ENCODE assay signal across 16 mouse cellular contexts in genomic region chr4:47670476-47670875, GRCm38 (mm10).
DNase-seq lines count a peak whose midpoint lies in the region; ATAC-seq and TF ChIP-seq lines count a peak whose summit lies in the region.
"Had no signal": no experiment of that assay in that cellular context is flagged by ENCODE, and none has a peak within 500 bp of the region (broad histone marks: within the 10 kb centered on the region; RNA-seq: fewer than 3 reads in every experiment).

No protein-coding gene starts in this region.

- H3K36me3 ChIP-seq in heart, adult 2 months (ENCODE audit: control insufficient read depth, insufficient read depth, low read length) = no peaks in the 10 kb centered on the region
- H3K36me3 ChIP-seq: embryonic facial prominence, embryonic 13.5 days; liver, embryonic 12.5 days; neural tube, embryonic 15.5 days had no signal

- TF ChIP-seq CTCF in heart, adult 2 months (IDR thresholded peaks at IDR 0.05) = no peak

- H3K4me1 ChIP-seq in heart, adult 2 months (ENCODE audit: control insufficient read depth, insufficient read depth, low read length) = no peaks in the 10 kb centered on the region
- H3K4me1 ChIP-seq: liver, embryonic 12.5 days had no signal

- TF ChIP-seq EP300 in heart, adult 2 months (IDR thresholded peaks at IDR 0.05; ENCODE audit: insufficient read depth, low read depth, low read length) = peak; percentile 99

- peak overlapping the region; percentile 43 for H3K27ac ChIP-seq in heart, adult 2 months
- H3K27ac ChIP-seq: embryonic facial prominence, embryonic 13.5 days; liver, embryonic 12.5 days; macrophage; neural tube, embryonic 15.5 days had no signal

- DNase-seq in adrenal gland, adult 8-10 months = peak; percentile 28
- DNase-seq in adrenal gland, postnatal 36 days = peak; percentile 52 to 58
- peak; percentile 53 to 73 for DNase-seq in heart, adult 2 months
- peak; percentile 41 to 61 for DNase-seq in heart, postnatal 14 days
- DNase-seq in ovary, postnatal 36 days (ENCODE audit: low spot score) = no peak
- DNase-seq in frontal cortex, postnatal 14 days (ENCODE audit: low spot score in 2 of 2) = no peak
- DNase-seq: cerebellum, postnatal 25 days; kidney, postnatal 25 days; right cerebral cortex, postnatal 14 days had no signal

- no peak overlapping the region for H3K9ac ChIP-seq in heart, adult 2 months (ENCODE audit: low read depth, low read length)
- H3K9ac ChIP-seq: embryonic facial prominence, embryonic 13.5 days; liver, embryonic 12.5 days; neural tube, embryonic 15.5 days had no signal

- no peaks in the 10 kb centered on the region for H3K27me3 ChIP-seq in heart, adult 2 months (ENCODE audit: control insufficient read depth, insufficient read depth, low read length)
- H3K27me3 ChIP-seq: liver, embryonic 12.5 days; neural tube, embryonic 15.5 days had no signal

- intact Hi-C loops in heart, adult 2 months (cut with DNase I) = loop anchor here (5.0 kb wide), 1 partner anchor 68 kb away; no protein-coding TSS in a partner anchor
- intact Hi-C loops in heart, postnatal 14 days (cut with DNase I) = no loop called here

- no peak for ATAC-seq in megakaryocyte-erythroid progenitor cell, adult 5-6 weeks (replicated peaks; ENCODE audit: low FRiP score, low TSS enrichment, poor library complexity, severe bottlenecking)
- ATAC-seq: forebrain, embryonic 16.5 days; liver, embryonic 12.5 days; midbrain, embryonic 16.5 days had no signal

- WGBS in heart, adult 2 months = 30% methylated on average over 3 of the region's 3 CpGs

- TF ChIP-seq POLR2A in heart, adult 2 months (IDR thresholded peaks at IDR 0.05; ENCODE audit: insufficient read depth, low read depth, low read length) = no peak

- H3K79me2 ChIP-seq in heart, adult 2 months (replicated peaks; ENCODE audit: control insufficient read depth, insufficient read depth, low read length) = no peaks in the 10 kb centered on the region

- H3K4me3 ChIP-seq in heart, adult 2 months = no peak overlapping the region
- H3K4me3 ChIP-seq: embryonic facial prominence, embryonic 13.5 days; liver, embryonic 12.5 days; neural tube, embryonic 15.5 days had no signal

Comparison
In these comparisons a context has a peak if more than half of its experiments do, and no peak if none do; other contexts are left out.
1. DNase-seq: peak in adrenal gland, adult 8-10 months (single experiment), adrenal gland, postnatal 36 days (2 of 2), heart, adult 2 months (2 of 2) and heart, postnatal 14 days (2 of 2); none in ovary, postnatal 36 days (single experiment) and frontal cortex, postnatal 14 days (0 of 2).